Mouse (Mus musculus) lung, embryonic 16.5 days (tissue): ENCODE data around the gene Usp35. TPM values are rescaled to one million over a fixed set of nuclear protein-coding genes. Genes with fewer than 3 reads are reported as not detected.

ENCODE experiments used
- ATAC-seq: fragments of 200-750 bp; cut with Nextera tagmentation; 2 replicates; pipeline ENCODE4 v1.8.0; 2017; ENCODE audit warnings: low read depth, mild to moderate bottlenecking, moderate library complexity
- H3K27ac ChIP-seq: fragments of 300-500 bp; sonication (generic); 2 replicates; pipeline ENCODE4 v1.5.1; 2014; ENCODE audit warnings: mild to moderate bottlenecking, control low read depth, low read length
- H3K27me3 ChIP-seq: fragments of 300-500 bp; sonication (generic); 2 replicates; pipeline ENCODE4 v1.6.1; 2014; ENCODE audit warnings: low read depth, low read length, mixed read lengths; ENCODE audit not compliant: control insufficient read depth, insufficient read depth
- H3K36me3 ChIP-seq: fragments of 300-500 bp; sonication (generic); 2 replicates; pipeline ENCODE4 v1.6.1; 2014; ENCODE audit warnings: low read length; ENCODE audit not compliant: control insufficient read depth, insufficient read depth
- H3K4me1 ChIP-seq: fragments of 300-500 bp; sonication (generic); replicated peaks from 2 replicates; pipeline ENCODE4 v1.6.1; 2014; ENCODE audit warnings: low read length, mixed read lengths; ENCODE audit not compliant: control insufficient read depth, insufficient read depth
- H3K4me2 ChIP-seq: fragments of 300-500 bp; sonication (generic); 2 replicates; pipeline ENCODE4 v1.6.1; 2014; ENCODE audit warnings: low read depth, low read length, control low read depth
- H3K4me3 ChIP-seq: fragments of 300-500 bp; sonication (generic); 2 replicates; pipeline ENCODE4 v1.5.1; 2014; ENCODE audit warnings: mild to moderate bottlenecking, low read length, control low read depth
- H3K9ac ChIP-seq: fragments of 300-500 bp; sonication (generic); 2 replicates; pipeline ENCODE4 v1.6.1; 2014; ENCODE audit warnings: low read length, control low read depth
- H3K9me3 ChIP-seq: fragments of 300-500 bp; sonication (generic); 2 replicates; pipeline ENCODE4 v1.6.1; 2016; ENCODE audit warnings: low read length; ENCODE audit not compliant: control insufficient read depth
- WGBS: fragments of 180-500 bp; shearing (Covaris S2); extraction: QIAGEN DNeasy Blood & Tissue Kit; methylation state at CpG from one replicate; pipeline ENCODE4 v1.1.7; 2014; 5-methylcytosine and 5-hydroxymethylcytosine counted together
- polyA plus RNA-seq: library from polyadenylated mRNA; unstranded; fragments of >200 nt; fragmentation: Nextera tagmentation; extraction: Ambion mirVana; gene quantifications from 2 replicates; pipeline ENCODE4 v1.2.1, GENCODE M21; 2015

The Usp35 gene
- polyA plus RNA-seq, 1 experiment from 2014 or later, result 1.2 TPM

- Histone ChIP-seq H3K27me3 (peaks cover 31% of the 10 kb centered on the region), H3K9me3 (no peaks in the 10 kb centered on the region), H3K27ac (no peak overlapping the region), H3K36me3 (no peaks in the 10 kb centered on the region), H3K4me3 (no peak overlapping the region), H3K4me2 (no peak overlapping the region), H3K4me1 (peaks cover 11% of the 10 kb centered on the region), H3K9ac (no peak overlapping the region)
- WGBS, result 93% methylated on average over 4 of the region's 4 CpGs
- ATAC-seq, result no peak
Measured at GRCm38 (mm10) chr7:97327376-97327775, 4.4 kb downstream of the Usp35 start.

- H3K9me3 ChIP-seq, result no peaks in the 10 kb centered on the region
- H3K27ac ChIP-seq, result no peak overlapping the region
- H3K4me3 ChIP-seq, result peak overlapping the region; percentile 44
- peak overlapping the region; percentile 33; the same call in 1 of the 2 replicates for H3K9ac ChIP-seq
- H3K4me2 ChIP-seq, result peak overlapping the region; percentile 64
- peak; percentile 61 for ATAC-seq
- WGBS, result 8% methylated on average over 91 of the region's 96 CpGs
- H3K27me3 ChIP-seq, result peaks cover 31% of the 10 kb centered on the region
- no peaks in the 10 kb centered on the region for H3K36me3 ChIP-seq
- H3K4me1 ChIP-seq, result peaks cover 8% of the 10 kb centered on the region
Measured at GRCm38 (mm10) chr7:97325156-97325985, 6.4 kb downstream of the Usp35 start.

- H3K4me1 ChIP-seq, result peaks cover 8% of the 10 kb centered on the region
- no peaks in the 10 kb centered on the region for H3K36me3 ChIP-seq
- H3K4me2 ChIP-seq, result no peak overlapping the region
- no peaks in the 10 kb centered on the region for H3K9me3 ChIP-seq
- WGBS, result 80% methylated on average over 8 of the region's 8 CpGs
- H3K4me3 ChIP-seq, result no peak overlapping the region
- H3K27me3 ChIP-seq, result peaks cover 31% of the 10 kb centered on the region
- no peak overlapping the region for H3K9ac ChIP-seq
- ATAC-seq, result no peak
- H3K27ac ChIP-seq, result no peak overlapping the region
Measured at GRCm38 (mm10) chr7:97324342-97324741, 7.5 kb downstream of the Usp35 start.

GRCm38 (mm10) chr7:97317706-97318105, 14.1 kb downstream of the Usp35 start:
- 80% methylated on average over 3 of the region's 3 CpGs for WGBS
- Histone ChIP-seq H3K4me2 (no peak overlapping the region), H3K9ac (no peak overlapping the region), H3K27ac (no peak overlapping the region), H3K36me3 (no peaks in the 10 kb centered on the region), H3K9me3 (no peaks in the 10 kb centered on the region), H3K4me3 (no peak overlapping the region), H3K27me3 (no peaks in the 10 kb centered on the region), H3K4me1 (no peaks in the 10 kb centered on the region)
- no peak for ATAC-seq

GRCm38 (mm10) chr7:97315656-97316055, 16.2 kb downstream of the Usp35 start:
- no peaks in the 10 kb centered on the region for H3K4me1 ChIP-seq
- H3K4me3 ChIP-seq, result no peak overlapping the region
- no peak overlapping the region for H3K27ac ChIP-seq
- no peak for ATAC-seq
- no peaks in the 10 kb centered on the region; the same call in 1 of the 2 replicates for H3K36me3 ChIP-seq
- WGBS, result 84% methylated on average over 6 of the region's 6 CpGs
- H3K27me3 ChIP-seq, result no peaks in the 10 kb centered on the region
- no peaks in the 10 kb centered on the region for H3K9me3 ChIP-seq
- H3K9ac ChIP-seq, result no peak overlapping the region
- no peak overlapping the region for H3K4me2 ChIP-seq

- Histone ChIP-seq H3K4me1 (no peaks in the 10 kb centered on the region), H3K27ac (no peak overlapping the region), H3K4me2 (no peak overlapping the region), H3K9me3 (no peaks in the 10 kb centered on the region), H3K4me3 (no peak overlapping the region), H3K36me3 (no peaks in the 10 kb centered on the region; the same call in 1 of the 2 replicates), H3K9ac (no peak overlapping the region), H3K27me3 (no peaks in the 10 kb centered on the region)
- no peak for ATAC-seq
- WGBS, result 78% methylated on average over 5 of the region's 5 CpGs
Measured at GRCm38 (mm10) chr7:97314646-97315045, 17.2 kb downstream of the Usp35 start.

- Histone ChIP-seq H3K36me3 (peaks cover 4% of the 10 kb centered on the region), H3K4me2 (no peak overlapping the region), H3K9ac (no peak overlapping the region)
Measured at GRCm38 (mm10) chr7:97313364-97313995, 18.3 kb downstream of the Usp35 start.

GRCm38 (mm10) chr7:97312856-97313255, 19.0 kb downstream of the Usp35 start:
- Histone ChIP-seq H3K27me3 (no peaks in the 10 kb centered on the region), H3K4me3 (no peak overlapping the region), H3K4me2 (no peak overlapping the region), H3K4me1 (no peaks in the 10 kb centered on the region), H3K9ac (no peak overlapping the region), H3K9me3 (no peaks in the 10 kb centered on the region), H3K27ac (no peak overlapping the region), H3K36me3 (peaks cover 9% of the 10 kb centered on the region)
- WGBS, result 83% methylated on average over 6 of the region's 6 CpGs
- no peak for ATAC-seq

More at GRCm38 (mm10) chr7:97313364-97313995, 18.3 kb downstream of the Usp35 start:
- Histone ChIP-seq H3K4me1 (no peaks in the 10 kb centered on the region), H3K27me3 (no peaks in the 10 kb centered on the region), H3K9me3 (no peaks in the 10 kb centered on the region), H3K27ac (no peak overlapping the region), H3K4me3 (no peak overlapping the region)
- 74% methylated on average over 7 of the region's 7 CpGs for WGBS
- ATAC-seq, result no peak

GRCm38 (mm10) chr7:97312196-97312595, 19.6 kb downstream of the Usp35 start:
- peaks cover 13% of the 10 kb centered on the region for H3K36me3 ChIP-seq
- 84% methylated on average over 17 of the region's 17 CpGs for WGBS
- H3K9me3 ChIP-seq, result no peaks in the 10 kb centered on the region
- no peak overlapping the region for H3K4me2 ChIP-seq
- H3K27ac ChIP-seq, result no peak overlapping the region
- no peak overlapping the region for H3K9ac ChIP-seq
- H3K27me3 ChIP-seq, result no peaks in the 10 kb centered on the region
- no peak overlapping the region for H3K4me3 ChIP-seq
- no peaks in the 10 kb centered on the region for H3K4me1 ChIP-seq
- no peak for ATAC-seq
